Mouse (Mus musculus) embryonic fibroblast, embryonic 13.5 days (primary cell): ENCODE results near the gene Zfp607b. TPM values are rescaled to one million over a fixed set of nuclear protein-coding genes. Genes with fewer than 3 reads are reported as not detected.

Experiments
- H3K27ac ChIP-seq: 2 replicates; pipeline ENCODE4 v1.5.1; 2012; ENCODE audit warnings: low read length, control low read depth, inconsistent platforms; ENCODE audit not compliant: insufficient read depth
- H3K4me1 ChIP-seq: 2 replicates; pipeline ENCODE4 v1.6.1; 2011; ENCODE audit warnings: low read length; ENCODE audit not compliant: control insufficient read depth, insufficient read depth
- H3K4me3 ChIP-seq: 2 replicates; pipeline ENCODE4 v1.5.1; 2011; ENCODE audit warnings: mild to moderate bottlenecking, control low read depth, low read length; ENCODE audit not compliant: insufficient read depth
- CTCF ChIP-seq: IDR thresholded peaks from 2 replicates; pipeline ENCODE4 v1.5.1; 2011; ENCODE audit warnings: mild to moderate bottlenecking, control low read depth, low read length, moderate library complexity, borderline replicate concordance; ENCODE audit not compliant: insufficient read depth
- POLR2A ChIP-seq: IDR thresholded peaks from 2 replicates; pipeline ENCODE4 v1.6.1; 2011; ENCODE audit warnings: low read depth, mild to moderate bottlenecking, control low read depth, low read length, moderate library complexity
- polyA plus RNA-seq: library from polyadenylated mRNA; stranded (reverse); fragments of >200 nt; gene quantifications from 2 replicates; pipeline ENCODE4 v1.2.4, GENCODE M21; 2011; ENCODE audit warnings: low read depth; ENCODE audit not compliant: missing spikeins, insufficient read length

Zfp607b gene
- polyA plus RNA-seq, 1 experiment = 2.2 TPM

DNA sequence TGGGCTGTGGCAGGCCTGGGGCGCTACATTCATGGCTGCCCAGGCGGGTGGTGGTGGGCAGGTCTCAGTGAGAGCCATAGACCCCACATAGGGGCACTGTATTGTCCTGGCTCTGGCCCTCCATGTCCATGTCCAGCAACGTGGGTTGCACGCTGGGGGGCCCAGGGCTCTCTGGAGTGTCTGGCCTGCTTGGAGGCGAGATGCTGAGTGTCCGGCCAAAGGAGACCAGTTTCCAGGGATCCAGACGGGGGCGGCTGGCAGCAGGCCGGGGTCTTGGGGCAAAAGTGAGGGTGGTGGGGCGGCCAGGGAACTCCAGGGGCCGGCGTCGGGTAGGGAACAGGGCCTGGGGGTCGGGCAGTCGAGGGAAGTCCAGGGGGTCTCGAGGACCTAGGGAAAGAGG, 32.5 kb upstream of the Zfp607b start:
- TF ChIP-seq POLR2A (no peak), CTCF (no peak)
- H3K4me3 ChIP-seq = no peak overlapping the region
- H3K27ac ChIP-seq = no peak overlapping the region
- H3K4me1 ChIP-seq = no peaks in the 10 kb centered on the region

DNA sequence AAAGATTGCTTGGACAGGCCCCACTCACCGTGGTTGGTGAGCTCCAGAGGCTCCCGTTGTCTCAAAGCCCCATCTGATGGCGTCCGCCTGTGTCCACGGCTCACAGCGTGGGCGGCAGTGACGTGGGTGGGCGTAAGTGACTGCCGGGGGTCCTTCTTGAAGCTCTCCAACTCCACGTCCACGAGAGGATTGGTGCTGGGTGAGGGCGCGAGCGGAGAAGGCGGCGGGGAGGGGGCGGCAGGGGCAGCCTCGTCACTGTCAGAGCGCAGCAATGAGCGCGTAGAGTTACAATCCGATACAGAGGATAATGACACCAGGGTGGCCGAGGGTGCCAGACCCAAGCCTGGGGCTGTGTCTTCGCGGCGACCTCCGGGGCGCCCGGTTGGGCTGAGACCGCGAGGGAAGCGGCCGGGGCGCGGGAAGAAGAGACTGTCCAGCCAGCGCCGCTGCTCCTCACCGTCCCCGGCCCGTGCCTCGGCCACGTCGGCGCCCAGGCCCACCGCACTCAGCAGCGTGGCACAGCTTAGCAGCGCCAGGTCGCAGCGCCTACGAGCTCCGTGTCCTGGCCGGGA, 31.2 kb upstream of the Zfp607b start:
- no peak overlapping the region for H3K4me3 ChIP-seq
- TF ChIP-seq CTCF = no peak
- no peaks in the 10 kb centered on the region for H3K4me1 ChIP-seq
- no peak overlapping the region for H3K27ac ChIP-seq

DNA sequence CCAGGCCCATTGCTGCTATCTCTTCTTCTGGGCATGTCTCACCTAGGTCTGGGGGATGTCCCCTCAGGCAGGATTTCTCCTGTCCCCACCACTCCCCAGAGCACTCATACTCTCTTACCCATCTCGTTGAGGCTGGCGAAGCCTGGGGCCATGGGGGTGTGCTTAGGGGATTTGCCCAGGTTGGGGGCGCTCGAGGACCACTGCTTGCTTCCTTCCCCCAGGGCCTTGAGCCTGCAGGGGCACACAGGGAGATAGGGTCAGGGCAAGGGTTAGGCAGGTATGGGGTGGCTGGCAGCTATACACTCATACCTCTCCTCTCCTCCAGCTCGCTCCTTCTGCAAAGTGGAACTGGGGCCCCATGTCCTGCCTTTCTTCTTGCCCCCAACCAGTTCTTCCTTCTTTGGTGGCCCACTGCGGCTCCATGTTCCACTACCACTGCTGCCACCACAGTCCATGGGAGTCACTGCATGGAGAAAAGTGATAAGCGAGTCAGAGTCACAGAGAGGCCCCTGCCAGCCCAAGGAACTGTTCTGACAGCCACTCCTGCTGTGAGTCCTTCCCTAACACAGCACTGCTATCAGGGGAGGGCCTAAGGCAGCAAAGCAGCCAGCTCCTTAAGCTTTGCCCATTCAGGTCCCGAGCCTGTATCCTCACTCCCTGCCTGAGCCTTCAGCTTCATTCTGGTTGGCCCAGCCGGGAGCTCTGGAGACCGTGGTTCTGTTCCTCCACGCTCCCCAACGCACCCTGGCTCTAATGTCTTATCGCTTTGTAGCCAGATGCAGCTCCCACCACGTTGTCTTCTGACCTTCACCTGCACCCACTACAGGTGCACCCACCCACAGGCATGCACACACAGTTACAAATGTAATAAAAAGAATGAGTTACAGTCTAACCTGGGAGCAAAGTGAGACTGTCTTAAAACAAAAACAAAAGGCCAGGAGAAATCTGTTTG, 30.2 kb upstream of the Zfp607b start:
- Histone ChIP-seq H3K4me1 (no peaks in the 10 kb centered on the region), H3K27ac (no peak overlapping the region), H3K4me3 (no peak overlapping the region)
- no peak for TF ChIP-seq POLR2A
- no peak for TF ChIP-seq CTCF

DNA sequence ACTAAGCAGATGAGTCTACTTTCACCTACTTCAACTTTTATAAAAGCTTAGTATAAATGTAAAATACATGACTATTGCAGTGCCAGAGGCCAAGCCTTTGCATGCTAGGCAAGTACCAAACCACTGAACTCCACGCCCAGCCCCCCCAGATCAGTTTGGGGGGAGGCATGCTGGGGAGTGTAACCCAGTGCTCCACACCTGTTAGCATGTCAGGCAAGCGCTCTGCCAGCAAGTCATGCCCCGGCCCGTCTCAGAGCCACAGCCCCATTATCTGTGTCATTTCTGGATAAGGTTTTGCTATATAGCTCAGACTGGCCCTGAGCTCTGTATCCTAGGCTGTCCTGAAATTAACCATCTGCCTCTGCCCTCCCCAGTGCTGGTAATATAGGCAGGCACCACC, 27.1 kb upstream of the Zfp607b start:
- no peak for TF ChIP-seq POLR2A
- no peak for TF ChIP-seq CTCF
- no peak overlapping the region for H3K27ac ChIP-seq
- H3K4me1 ChIP-seq = no peaks in the 10 kb centered on the region
- H3K4me3 ChIP-seq = no peak overlapping the region

DNA sequence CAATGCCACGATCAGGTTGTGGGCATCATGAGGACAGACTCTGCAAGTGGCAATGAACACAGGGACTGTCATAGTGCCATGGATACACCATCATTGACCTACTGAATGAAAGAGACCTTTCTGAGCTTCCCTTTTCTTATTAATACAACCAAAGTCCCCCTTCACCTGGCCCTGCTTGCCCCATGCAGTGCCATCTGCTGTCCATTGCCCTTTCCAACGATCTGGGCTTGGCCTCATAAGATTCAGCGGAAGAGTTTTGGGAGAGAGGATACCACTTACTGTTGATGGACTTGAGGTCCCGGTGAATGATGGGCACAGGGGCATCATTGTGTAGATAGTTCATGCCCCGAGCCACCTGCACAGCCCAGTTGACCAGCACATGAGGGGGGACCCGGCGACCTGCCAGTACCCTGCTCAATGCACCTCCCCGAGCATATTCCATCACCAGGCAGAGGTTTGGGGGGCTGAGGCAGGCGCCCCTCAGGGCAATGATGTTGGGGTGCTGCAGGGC, 16.0 kb upstream of the Zfp607b start:
- Histone ChIP-seq H3K27ac (no peak overlapping the region), H3K4me3 (peak overlapping the region; percentile 57), H3K4me1 (peaks cover 5% of the 10 kb centered on the region; the same call in 1 of the 2 replicates)
- TF ChIP-seq CTCF = no peak
- no peak for TF ChIP-seq POLR2A

DNA sequence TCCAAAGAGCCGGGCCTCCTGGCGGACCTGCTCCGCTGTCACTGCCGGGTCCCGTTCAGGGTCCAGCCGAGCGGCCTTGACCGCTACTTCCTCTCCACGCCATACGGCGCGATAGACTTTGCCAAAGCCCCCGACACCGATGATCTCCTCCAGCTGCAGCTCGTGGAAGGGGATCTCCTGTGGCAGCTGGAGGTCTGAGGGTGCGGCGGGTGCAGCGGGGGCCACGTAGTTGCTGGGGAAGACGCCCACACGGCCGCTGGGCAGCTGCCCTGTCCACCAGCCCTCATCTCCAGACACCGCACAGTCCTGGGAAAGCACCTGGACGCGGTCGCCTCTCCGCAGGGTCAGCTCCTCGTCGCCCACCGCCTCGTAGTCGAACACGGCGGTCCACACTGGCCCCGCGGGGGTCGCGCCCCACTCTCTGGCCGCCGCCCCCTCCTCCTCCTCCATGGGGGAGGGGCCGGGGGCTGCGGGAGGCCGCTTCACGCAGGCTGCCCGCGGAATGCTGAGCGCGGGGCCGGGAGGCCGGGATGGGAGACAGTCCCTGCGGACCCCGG, 15.5 kb upstream of the Zfp607b start:
- TF ChIP-seq CTCF (no peak), POLR2A (no peak; the same call in 1 of the 2 replicates)
- Histone ChIP-seq H3K4me1 (peaks cover 5% of the 10 kb centered on the region; the same call in 1 of the 2 replicates), H3K27ac (no peak overlapping the region), H3K4me3 (peak overlapping the region; percentile 57)

DNA sequence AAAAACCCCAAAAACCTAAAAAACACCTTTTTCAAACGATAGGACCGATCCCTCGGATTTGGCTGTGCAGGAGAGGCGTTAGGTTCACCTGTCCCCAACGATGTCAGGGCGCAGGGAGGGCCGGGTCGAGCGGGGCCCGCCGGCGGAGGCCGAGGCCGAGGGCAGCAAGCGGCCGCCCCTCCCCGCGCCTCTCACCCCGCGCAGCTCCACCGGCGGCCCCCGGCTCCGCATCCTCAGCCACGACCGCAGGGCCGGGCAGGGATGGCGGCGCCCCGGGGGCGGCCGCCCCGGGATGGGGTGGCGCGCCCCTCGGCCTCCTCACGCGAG, 15.0 kb upstream of the Zfp607b start:
- no peak overlapping the region for H3K27ac ChIP-seq
- H3K4me1 ChIP-seq = peaks cover 5% of the 10 kb centered on the region; the same call in 1 of the 2 replicates
- TF ChIP-seq POLR2A (no peak), CTCF (no peak)
- peak overlapping the region; percentile 57 for H3K4me3 ChIP-seq

DNA sequence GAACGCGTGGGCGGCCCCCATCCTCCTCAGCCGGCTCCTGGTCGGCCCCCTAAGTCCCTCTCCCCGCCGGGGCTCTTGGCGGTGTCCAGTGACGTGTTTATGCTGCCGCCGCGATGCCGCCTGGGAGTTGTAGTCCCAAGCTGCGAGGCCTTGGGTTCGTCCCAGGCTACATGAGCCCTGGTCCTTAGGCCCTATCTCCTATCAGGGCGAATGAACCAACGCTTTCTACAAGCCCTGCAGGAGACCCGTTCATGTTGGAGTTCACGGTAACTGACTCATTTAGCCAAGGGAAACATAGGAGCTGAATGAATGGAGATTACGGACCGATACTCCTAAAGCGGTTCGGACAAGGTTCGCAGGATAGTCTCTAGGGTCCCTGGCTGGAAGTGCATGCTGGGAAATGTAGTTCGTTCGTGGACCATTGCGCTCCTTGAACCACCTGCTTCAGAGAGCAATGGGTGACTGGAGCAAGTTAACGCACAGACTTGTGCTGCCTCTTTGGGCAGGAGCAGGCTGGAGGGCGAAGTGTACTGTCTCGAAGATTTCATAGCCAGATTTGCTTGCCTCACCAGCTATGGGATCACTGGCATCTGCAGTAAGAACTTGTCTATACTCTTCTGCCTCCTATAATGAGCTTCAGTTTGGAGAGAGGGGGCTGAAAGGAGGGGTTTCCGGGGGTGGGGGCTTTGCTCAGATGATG, 14.5 kb upstream of the Zfp607b start, which contains the start of gene Map3k10:
Gene Map3k10, minus strand, starts transcription at position 77 of the 700 bp plus-strand sequence.
- H3K27ac ChIP-seq = peak within 1 kb of the TSS; percentile 76
- TF ChIP-seq POLR2A (peak; percentile 65), CTCF (no peak)
- H3K4me3 ChIP-seq = peak within 1 kb of the TSS; percentile 57
- peaks cover 5% of the 10 kb centered on the region; the same call in 1 of the 2 replicates for H3K4me1 ChIP-seq

DNA sequence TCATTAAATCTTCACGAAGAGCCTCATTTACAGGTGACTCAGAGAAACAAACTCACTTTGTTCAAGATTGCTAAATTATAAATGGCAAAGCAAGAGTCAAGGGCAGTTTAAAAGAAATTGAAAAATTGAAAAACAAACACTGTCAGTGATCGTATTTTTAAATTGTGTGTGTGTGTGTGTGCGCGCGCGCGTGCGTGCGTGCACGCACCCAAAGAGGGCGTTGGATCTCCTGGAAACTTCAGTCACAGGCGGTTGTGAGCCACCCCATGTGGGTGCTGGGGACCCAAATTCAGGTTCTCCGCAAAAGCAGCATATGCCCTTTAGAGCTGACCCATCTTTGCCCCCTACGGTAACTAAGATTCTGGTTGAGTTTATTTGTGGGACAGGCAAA, 13.9 kb upstream of the Zfp607b start:
- Histone ChIP-seq H3K4me3 (no peak overlapping the region), H3K27ac (no peak overlapping the region), H3K4me1 (peaks cover 5% of the 10 kb centered on the region; the same call in 1 of the 2 replicates)
- no peak for TF ChIP-seq POLR2A
- no peak for TF ChIP-seq CTCF
